Mouse (Mus musculus): ENCODE data around the gene Mbd3. TPM values are rescaled to one million over a fixed set of nuclear protein-coding genes. Genes with fewer than 3 reads are reported as not detected.

Mbd3 gene
- polyA plus RNA-seq, 1 experiment: 110 TPM

- peaks cover 8% of the 10 kb centered on the region; the same call in 1 of the 2 replicates for H3K4me1 ChIP-seq (ENCODE audit: control insufficient read depth, insufficient read depth, insufficient read length)
- WGBS: 91% methylated on average over 3 of the region's 3 CpGs
- TF ChIP-seq CTCF (IDR thresholded peaks at IDR 0.05; ENCODE audit: extremely low read depth, insufficient read depth, insufficient read length, insufficient replicate concordance): no peak
- no peak overlapping the region for H3K27ac ChIP-seq (ENCODE audit: insufficient read depth, low read length)
- no peaks in the 10 kb centered on the region for H3K27me3 ChIP-seq (ENCODE audit: control insufficient read depth, insufficient read depth, low read length)
- H3K4me3 ChIP-seq (ENCODE audit: extremely low read depth, insufficient read depth, insufficient read length): no peak overlapping the region
- peaks cover 48% of the 10 kb centered on the region for H3K36me3 ChIP-seq (ENCODE audit: control insufficient read depth, insufficient read depth, low read length)
- no peak for DNase-seq (ENCODE audit: low read depth in 1 of 2, low spot score in 2 of 2)
Observed at GRCm38 (mm10) chr10:80425041-80425440, 25.7 kb upstream of the Mbd3 start.

GRCm38 (mm10) chr10:80423562-80423961 lies 24.2 kb upstream of the Mbd3 start:
- Histone ChIP-seq H3K27ac (ENCODE audit: insufficient read depth, low read length) (no peak overlapping the region), H3K27me3 (ENCODE audit: control insufficient read depth, insufficient read depth, low read length) (no peaks in the 10 kb centered on the region), H3K36me3 (ENCODE audit: control insufficient read depth, insufficient read depth, low read length) (peaks cover 53% of the 10 kb centered on the region), H3K4me1 (ENCODE audit: control insufficient read depth, insufficient read depth, insufficient read length) (no peaks in the 10 kb centered on the region; the same call in 1 of the 2 replicates), H3K4me3 (ENCODE audit: extremely low read depth, insufficient read depth, insufficient read length) (no peak overlapping the region)
- peak in 1 of 2 experiments; percentile 61 for DNase-seq (ENCODE audit: low read depth in 1 of 2, low spot score in 2 of 2)
- 54% methylated on average over 4 of the region's 4 CpGs for WGBS
- TF ChIP-seq POLR2A (IDR thresholded peaks at IDR 0.05; ENCODE audit: low read depth, low read length) (no peak), CTCF (IDR thresholded peaks at IDR 0.05; ENCODE audit: extremely low read depth, insufficient read depth, insufficient read length, insufficient replicate concordance) (no peak)

- WGBS: 83% methylated on average over 9 of the region's 9 CpGs
- TF ChIP-seq POLR2A (IDR thresholded peaks at IDR 0.05; ENCODE audit: low read depth, low read length): no peak
- TF ChIP-seq CTCF (IDR thresholded peaks at IDR 0.05; ENCODE audit: extremely low read depth, insufficient read depth, insufficient read length, insufficient replicate concordance): no peak
- H3K27ac ChIP-seq (ENCODE audit: insufficient read depth, low read length): peak overlapping the region; percentile 26; the same call in 1 of the 2 replicates
- H3K4me3 ChIP-seq (ENCODE audit: extremely low read depth, insufficient read depth, insufficient read length): no peak overlapping the region
- no peaks in the 10 kb centered on the region for H3K27me3 ChIP-seq (ENCODE audit: control insufficient read depth, insufficient read depth, low read length)
- H3K36me3 ChIP-seq (ENCODE audit: control insufficient read depth, insufficient read depth, low read length): peaks cover 61% of the 10 kb centered on the region
- H3K4me1 ChIP-seq (ENCODE audit: control insufficient read depth, insufficient read depth, insufficient read length): no peaks in the 10 kb centered on the region; the same call in 1 of the 2 replicates
- no peak for DNase-seq (ENCODE audit: low read depth in 1 of 2, low spot score in 2 of 2)
Observed at GRCm38 (mm10) chr10:80421651-80422472, 22.5 kb upstream of the Mbd3 start.

GRCm38 (mm10) chr10:80421208-80421607 lies 21.9 kb upstream of the Mbd3 start:
- no peaks in the 10 kb centered on the region for H3K27me3 ChIP-seq (ENCODE audit: control insufficient read depth, insufficient read depth, low read length)
- peaks cover 61% of the 10 kb centered on the region for H3K36me3 ChIP-seq (ENCODE audit: control insufficient read depth, insufficient read depth, low read length)
- peak overlapping the region; percentile 27; the same call in 1 of the 2 replicates for H3K27ac ChIP-seq (ENCODE audit: insufficient read depth, low read length)
- H3K4me3 ChIP-seq (ENCODE audit: extremely low read depth, insufficient read depth, insufficient read length): no peak overlapping the region; the same call in 1 of the 2 replicates
- DNase-seq (ENCODE audit: low read depth in 1 of 2, low spot score in 2 of 2): no peak
- TF ChIP-seq CTCF (IDR thresholded peaks at IDR 0.05; ENCODE audit: extremely low read depth, insufficient read depth, insufficient read length, insufficient replicate concordance) (no peak), POLR2A (IDR thresholded peaks at IDR 0.05; ENCODE audit: low read depth, low read length) (no peak)
- WGBS: 89% methylated on average over 8 of the region's 8 CpGs
- no peaks in the 10 kb centered on the region; the same call in 1 of the 2 replicates for H3K4me1 ChIP-seq (ENCODE audit: control insufficient read depth, insufficient read depth, insufficient read length)

GRCm38 (mm10) chr10:80420729-80421128 lies 21.4 kb upstream of the Mbd3 start:
- 96% methylated on average over 10 of the region's 10 CpGs for WGBS
- H3K27me3 ChIP-seq (ENCODE audit: control insufficient read depth, insufficient read depth, low read length): no peaks in the 10 kb centered on the region
- H3K36me3 ChIP-seq (ENCODE audit: control insufficient read depth, insufficient read depth, low read length): peaks cover 63% of the 10 kb centered on the region
- H3K4me1 ChIP-seq (ENCODE audit: control insufficient read depth, insufficient read depth, insufficient read length): no peaks in the 10 kb centered on the region; the same call in 1 of the 2 replicates
- TF ChIP-seq CTCF (IDR thresholded peaks at IDR 0.05; ENCODE audit: extremely low read depth, insufficient read depth, insufficient read length, insufficient replicate concordance) (no peak), POLR2A (IDR thresholded peaks at IDR 0.05; ENCODE audit: low read depth, low read length) (no peak)
- no peak for DNase-seq (ENCODE audit: low read depth in 1 of 2, low spot score in 2 of 2)
- H3K4me3 ChIP-seq (ENCODE audit: extremely low read depth, insufficient read depth, insufficient read length): no peak overlapping the region
- peak overlapping the region; percentile 27; the same call in 1 of the 2 replicates for H3K27ac ChIP-seq (ENCODE audit: insufficient read depth, low read length)

GRCm38 (mm10) chr10:80419419-80419818 lies 20.1 kb upstream of the Mbd3 start:
- TF ChIP-seq CTCF (IDR thresholded peaks at IDR 0.05; ENCODE audit: extremely low read depth, insufficient read depth, insufficient read length, insufficient replicate concordance) (no peak), POLR2A (IDR thresholded peaks at IDR 0.05; ENCODE audit: low read depth, low read length) (no peak)
- no peaks in the 10 kb centered on the region for H3K27me3 ChIP-seq (ENCODE audit: control insufficient read depth, insufficient read depth, low read length)
- no peaks in the 10 kb centered on the region; the same call in 1 of the 2 replicates for H3K4me1 ChIP-seq (ENCODE audit: control insufficient read depth, insufficient read depth, insufficient read length)
- H3K36me3 ChIP-seq (ENCODE audit: control insufficient read depth, insufficient read depth, low read length): peaks cover 68% of the 10 kb centered on the region
- no peak overlapping the region for H3K4me3 ChIP-seq (ENCODE audit: extremely low read depth, insufficient read depth, insufficient read length)
- no peak for DNase-seq (ENCODE audit: low read depth in 1 of 2, low spot score in 2 of 2)
- WGBS: 83% methylated on average over 8 of the region's 8 CpGs
- no peak overlapping the region for H3K27ac ChIP-seq (ENCODE audit: insufficient read depth, low read length)

GRCm38 (mm10) chr10:80418311-80418710 lies 19.0 kb upstream of the Mbd3 start:
- Histone ChIP-seq H3K4me3 (ENCODE audit: extremely low read depth, insufficient read depth, insufficient read length) (no peak overlapping the region), H3K4me1 (ENCODE audit: control insufficient read depth, insufficient read depth, insufficient read length) (no peaks in the 10 kb centered on the region), H3K27ac (ENCODE audit: insufficient read depth, low read length) (no peak overlapping the region), H3K36me3 (ENCODE audit: control insufficient read depth, insufficient read depth, low read length) (peaks cover 77% of the 10 kb centered on the region), H3K27me3 (ENCODE audit: control insufficient read depth, insufficient read depth, low read length) (no peaks in the 10 kb centered on the region)
- TF ChIP-seq POLR2A (IDR thresholded peaks at IDR 0.05; ENCODE audit: low read depth, low read length) (no peak), CTCF (IDR thresholded peaks at IDR 0.05; ENCODE audit: extremely low read depth, insufficient read depth, insufficient read length, insufficient replicate concordance) (no peak)
- 71% methylated on average over 3 of the region's 3 CpGs for WGBS
- DNase-seq (ENCODE audit: low read depth in 1 of 2, low spot score in 2 of 2): no peak

All from spleen, adult 2 months (tissue).